Comparison of ENCODE assay signal across 21 mouse cellular contexts in genomic region chr8:113263296-113263695, GRCm38 (mm10).
DNase-seq lines count a peak whose midpoint lies in the region; ATAC-seq and TF ChIP-seq lines count a peak whose summit lies in the region.
"Had no signal": no experiment of that assay in that cellular context is flagged by ENCODE, and none has a peak within 500 bp of the region (broad histone marks: within the 10 kb centered on the region; RNA-seq: fewer than 3 reads in every experiment).

No protein-coding gene starts in this region.

- H3K27ac ChIP-seq in forebrain, embryonic 11.5 days (ENCODE audit: low read depth, low read length): no peak overlapping the region
- no peak overlapping the region for H3K27ac ChIP-seq in forebrain, embryonic 12.5 days
- H3K27ac ChIP-seq in midbrain, embryonic 14.5 days (replicated peaks; ENCODE audit: low read depth, low read length): no peak overlapping the region
- H3K27ac ChIP-seq in midbrain, embryonic 15.5 days: no peak overlapping the region
- no peak overlapping the region for H3K27ac ChIP-seq in liver, postnatal 0 days (ENCODE audit: low read depth)
- H3K27ac ChIP-seq: embryonic facial prominence, embryonic 10.5 days; embryonic facial prominence, embryonic 12.5 days; forebrain, embryonic 15.5 days had no signal

- no peak overlapping the region for H3K9ac ChIP-seq in forebrain, embryonic 11.5 days (ENCODE audit: low read length)
- no peak overlapping the region for H3K9ac ChIP-seq in forebrain, embryonic 12.5 days
- no peak overlapping the region for H3K9ac ChIP-seq in midbrain, embryonic 14.5 days (replicated peaks; ENCODE audit: low read length)
- no peak overlapping the region for H3K9ac ChIP-seq in midbrain, embryonic 15.5 days
- no peak overlapping the region for H3K9ac ChIP-seq in liver, postnatal 0 days (replicated peaks)
- H3K9ac ChIP-seq: embryonic facial prominence, embryonic 12.5 days; forebrain, embryonic 15.5 days; forebrain, postnatal 0 days had no signal

- TF ChIP-seq EP300 in liver, postnatal 0 days (IDR thresholded peaks at IDR 0.05; ENCODE audit: low read depth): no peak

- WGBS in forebrain, embryonic 11.5 days: 49% methylated on average over 3 of the region's 3 CpGs
- WGBS in forebrain, embryonic 12.5 days: 34% methylated on average over 3 of the region's 3 CpGs
- 72% methylated on average over 3 of the region's 3 CpGs for WGBS in midbrain, embryonic 14.5 days
- WGBS in midbrain, embryonic 15.5 days: 51% methylated on average over 3 of the region's 3 CpGs
- 77% methylated on average over 3 of the region's 3 CpGs for WGBS in liver, postnatal 0 days (ENCODE audit: insufficient replicate concordance)

- no peak overlapping the region for H3K4me2 ChIP-seq in forebrain, embryonic 11.5 days (ENCODE audit: low read depth, low read length, severe bottlenecking)
- H3K4me2 ChIP-seq in forebrain, embryonic 12.5 days: no peak overlapping the region
- H3K4me2 ChIP-seq in midbrain, embryonic 14.5 days (ENCODE audit: low read length): no peak overlapping the region
- H3K4me2 ChIP-seq in midbrain, embryonic 15.5 days: no peak overlapping the region
- H3K4me2 ChIP-seq in liver, postnatal 0 days (ENCODE audit: low read depth, low read length): no peak overlapping the region
- H3K4me2 ChIP-seq: embryonic facial prominence, embryonic 12.5 days; forebrain, embryonic 15.5 days had no signal

- ATAC-seq in forebrain, embryonic 11.5 days (replicated peaks; ENCODE audit: low FRiP score): 0 out of 2 replicates have a peak, but pooled peaks have one; percentile 27
- no peak for ATAC-seq in forebrain, embryonic 12.5 days (ENCODE audit: low FRiP score)
- ATAC-seq in midbrain, embryonic 14.5 days (ENCODE audit: low FRiP score, low TSS enrichment): no peak
- ATAC-seq in midbrain, embryonic 15.5 days (replicated peaks): no peak
- ATAC-seq in liver, postnatal 0 days: no peak
- ATAC-seq: CD4-positive, CD25-positive, alpha-beta regulatory T cell, adult 4 months; forebrain, embryonic 15.5 days; forebrain, postnatal 0 days had no signal

- no peaks in the 10 kb centered on the region for H3K4me1 ChIP-seq in forebrain, embryonic 11.5 days (replicated peaks; ENCODE audit: control insufficient read depth, insufficient read depth, low read length)
- H3K4me1 ChIP-seq in forebrain, embryonic 12.5 days: no peaks in the 10 kb centered on the region
- H3K4me1 ChIP-seq in midbrain, embryonic 14.5 days (ENCODE audit: control insufficient read depth, insufficient read depth, low read length): no peaks in the 10 kb centered on the region
- no peaks in the 10 kb centered on the region for H3K4me1 ChIP-seq in midbrain, embryonic 15.5 days
- H3K4me1 ChIP-seq in liver, postnatal 0 days (ENCODE audit: insufficient read depth): no peaks in the 10 kb centered on the region
- H3K4me1 ChIP-seq: embryonic facial prominence, embryonic 10.5 days; embryonic facial prominence, embryonic 12.5 days; forebrain, embryonic 15.5 days had no signal

- H3K9me3 ChIP-seq in forebrain, embryonic 11.5 days (ENCODE audit: control insufficient read depth, low read length): no peaks in the 10 kb centered on the region
- H3K9me3 ChIP-seq in forebrain, embryonic 12.5 days: no peaks in the 10 kb centered on the region
- no peaks in the 10 kb centered on the region for H3K9me3 ChIP-seq in midbrain, embryonic 14.5 days (ENCODE audit: control insufficient read depth, low read length)
- H3K9me3 ChIP-seq in midbrain, embryonic 15.5 days: no peaks in the 10 kb centered on the region
- H3K9me3 ChIP-seq in liver, postnatal 0 days (ENCODE audit: low read length): no peaks in the 10 kb centered on the region
- H3K9me3 ChIP-seq: embryonic facial prominence, embryonic 10.5 days; embryonic facial prominence, embryonic 12.5 days; forebrain, embryonic 15.5 days had no signal

- H3K4me3 ChIP-seq in forebrain, embryonic 11.5 days (ENCODE audit: low read depth, low read length): no peak overlapping the region
- H3K4me3 ChIP-seq in forebrain, embryonic 12.5 days (replicated peaks): no peak overlapping the region
- no peak overlapping the region for H3K4me3 ChIP-seq in midbrain, embryonic 14.5 days (replicated peaks; ENCODE audit: low read depth, low read length)
- H3K4me3 ChIP-seq in midbrain, embryonic 15.5 days: no peak overlapping the region
- no peak overlapping the region for H3K4me3 ChIP-seq in liver, postnatal 0 days (ENCODE audit: low read depth, low read length)
- H3K4me3 ChIP-seq: embryonic facial prominence, embryonic 10.5 days; embryonic facial prominence, embryonic 12.5 days; forebrain, embryonic 15.5 days had no signal

- no peaks in the 10 kb centered on the region for H3K36me3 ChIP-seq in forebrain, embryonic 11.5 days (ENCODE audit: control insufficient read depth, insufficient read depth, low read length)
- H3K36me3 ChIP-seq in forebrain, embryonic 12.5 days (replicated peaks): no peaks in the 10 kb centered on the region
- H3K36me3 ChIP-seq in midbrain, embryonic 14.5 days (ENCODE audit: control insufficient read depth, insufficient read depth, low read length): no peaks in the 10 kb centered on the region
- H3K36me3 ChIP-seq in midbrain, embryonic 15.5 days (replicated peaks): no peaks in the 10 kb centered on the region
- H3K36me3 ChIP-seq in liver, postnatal 0 days (replicated peaks; ENCODE audit: insufficient read depth, low read length): no peaks in the 10 kb centered on the region
- H3K36me3 ChIP-seq: embryonic facial prominence, embryonic 10.5 days; embryonic facial prominence, embryonic 12.5 days; forebrain, embryonic 15.5 days; G1E had no signal

- H3K27me3 ChIP-seq in forebrain, embryonic 11.5 days (ENCODE audit: control insufficient read depth, insufficient read depth, low read length): no peaks in the 10 kb centered on the region
- no peaks in the 10 kb centered on the region for H3K27me3 ChIP-seq in forebrain, embryonic 12.5 days
- no peaks in the 10 kb centered on the region for H3K27me3 ChIP-seq in midbrain, embryonic 14.5 days (ENCODE audit: control insufficient read depth, insufficient read depth, low read length)
- H3K27me3 ChIP-seq in midbrain, embryonic 15.5 days (replicated peaks): no peaks in the 10 kb centered on the region
- no peaks in the 10 kb centered on the region for H3K27me3 ChIP-seq in liver, postnatal 0 days (ENCODE audit: insufficient read depth, low read length)
- H3K27me3 ChIP-seq: CH12.LX; embryonic facial prominence, embryonic 12.5 days; forebrain, embryonic 15.5 days had no signal

- DNase-seq in forebrain, embryonic 11.5 days (ENCODE audit: low spot score): no peak
- DNase-seq in midbrain, embryonic 14.5 days: peak; percentile 12
- DNase-seq in liver, postnatal 0 days: no peak
- DNase-seq: adrenal gland, adult 2 months; adrenal gland, postnatal 10 days; adrenal gland, postnatal 25 days; B cell, adult 2 months; cerebellum, adult 11-12 months; cerebellum, adult 2 months; cerebellum, adult 9-10 months; cerebellum, postnatal 10 days; cerebellum, postnatal 25 days; forebrain, postnatal 0 days had no signal

- TF ChIP-seq CTCF in liver, postnatal 0 days (IDR thresholded peaks at IDR 0.05; ENCODE audit: low read depth): no peak
